Mouse (Mus musculus) G1E (cell line): ENCODE measurements at regions not wholly inside any gene's neighbourhood (a gene's known extent, or its start where the extent isn't known, plus 50 kb on each side); places are given as distances from the start of the nearest gene placed in this dataset.

Source experiments
- ATAC-seq: 2 replicates; pipeline ENCODE4 v1.8.0; 2016; ENCODE audit warnings: mild to moderate bottlenecking; ENCODE audit not compliant: insufficient number of reproducible peaks, poor library complexity, low FRiP score, severe bottlenecking; ENCODE audit errors: extremely low read depth
- DNase-seq: peaks from one replicate; pipeline ENCODE4 v3.0.0; 2012; ENCODE audit warnings: low spot score
- H3K27me3 ChIP-seq: 2 replicates; pipeline ENCODE4 v1.6.1; 2012; ENCODE audit warnings: mild to moderate bottlenecking, low read length, inconsistent platforms; ENCODE audit not compliant: insufficient read depth
- H3K36me3 ChIP-seq: replicated peaks from 2 replicates; pipeline ENCODE3; 2012; ENCODE audit warnings: mild to moderate bottlenecking, inconsistent platforms
- H3K4me1 ChIP-seq: 2 replicates; pipeline ENCODE4 v1.6.1; 2012; ENCODE audit warnings: low read depth, low read length, inconsistent platforms, mixed read lengths; ENCODE audit not compliant: insufficient read depth
- H3K4me3 ChIP-seq: 2 replicates; pipeline ENCODE4 v1.5.1; 2012; ENCODE audit warnings: low read depth, mild to moderate bottlenecking, inconsistent platforms, low read length, moderate library complexity, mixed read lengths
- H3K9me3 ChIP-seq: replicated peaks from 2 replicates; pipeline ENCODE4 v1.6.1; 2012; ENCODE audit warnings: inconsistent platforms
- CTCF ChIP-seq: IDR thresholded peaks from 2 replicates; pipeline ENCODE4 v1.5.1; 2012; ENCODE audit warnings: low read depth, low read length, inconsistent platforms, mixed read lengths
- GATA1 ChIP-seq: IDR thresholded peaks from 2 replicates; pipeline ENCODE4 v1.6.1; 2012; ENCODE audit warnings: borderline replicate concordance, low read length, inconsistent platforms, mixed read lengths
- GATA2 ChIP-seq: IDR thresholded peaks from 2 replicates; pipeline ENCODE4 v1.6.1; 2012; ENCODE audit warnings: low read depth, low read length, inconsistent platforms, borderline replicate concordance
- POLR2AphosphoS5 ChIP-seq: IDR thresholded peaks from 2 replicates; pipeline ENCODE4 v1.6.1; 2012; ENCODE audit warnings: low read depth, low read length, inconsistent platforms; ENCODE audit not compliant: insufficient replicate concordance
- TAL1 ChIP-seq: conservative IDR thresholded peaks from 2 replicates; pipeline ENCODE4 v1.6.1; 2012; ENCODE audit warnings: low read depth, low read length, inconsistent platforms, mixed read lengths

DNA sequence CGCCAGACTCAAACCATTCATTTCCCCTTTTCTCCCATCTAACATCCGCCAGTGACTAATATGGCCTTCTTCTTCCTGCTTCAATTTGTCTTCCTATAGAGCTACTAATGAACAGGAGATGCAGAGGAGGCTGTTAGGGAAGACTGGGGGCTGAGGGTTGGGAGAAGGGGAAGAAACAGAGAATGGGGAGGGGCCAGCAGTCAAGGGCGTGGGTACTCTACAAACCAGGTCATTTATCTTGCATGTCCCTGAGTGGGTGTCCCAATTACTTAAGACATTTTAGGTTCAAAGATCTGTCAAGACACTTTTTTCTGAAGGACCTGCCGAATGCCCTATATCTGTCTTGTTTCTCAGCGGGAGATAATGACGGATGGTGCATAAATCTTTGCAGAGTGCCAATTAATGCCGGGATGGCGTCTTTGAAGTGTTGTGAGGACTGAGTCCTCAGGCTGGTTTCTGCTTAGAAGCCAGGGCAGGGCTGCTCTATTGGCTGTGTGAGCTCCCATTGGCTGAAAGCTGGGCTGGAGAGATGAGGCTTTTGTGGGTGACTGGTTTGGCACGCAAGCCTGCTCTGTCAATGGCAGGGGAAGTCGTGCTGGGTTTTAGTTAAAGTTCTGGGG, 294.7 kb upstream of the Ppp2r3a start:
- no peaks in the 10 kb centered on the region for H3K36me3 ChIP-seq
- H3K27me3 ChIP-seq = no peaks in the 10 kb centered on the region
- peaks cover 31% of the 10 kb centered on the region for H3K9me3 ChIP-seq
- H3K4me3 ChIP-seq = no peak overlapping the region
- ATAC-seq (no peak), DNase-seq (no peak)
- TF ChIP-seq GATA1 (no peak), TAL1 (no peak), GATA2 (no peak), POLR2AphosphoS5 (no peak)
- H3K4me1 ChIP-seq = no peaks in the 10 kb centered on the region

- Histone ChIP-seq H3K4me1 (no peaks in the 10 kb centered on the region), H3K27me3 (no peaks in the 10 kb centered on the region), H3K4me3 (no peak overlapping the region), H3K36me3 (no peaks in the 10 kb centered on the region), H3K9me3 (peaks cover 47% of the 10 kb centered on the region)
- no peak for TF ChIP-seq TAL1
- TF ChIP-seq GATA2 = no peak
- TF ChIP-seq POLR2AphosphoS5 = no peak
- TF ChIP-seq GATA1 = no peak
- TF ChIP-seq CTCF = no peak
- DNase-seq = no peak
- ATAC-seq = no peak
Observed at GRCm38 (mm10) chr9:101518137-101518536, 266.5 kb upstream of the Ppp2r3a start.

DNA sequence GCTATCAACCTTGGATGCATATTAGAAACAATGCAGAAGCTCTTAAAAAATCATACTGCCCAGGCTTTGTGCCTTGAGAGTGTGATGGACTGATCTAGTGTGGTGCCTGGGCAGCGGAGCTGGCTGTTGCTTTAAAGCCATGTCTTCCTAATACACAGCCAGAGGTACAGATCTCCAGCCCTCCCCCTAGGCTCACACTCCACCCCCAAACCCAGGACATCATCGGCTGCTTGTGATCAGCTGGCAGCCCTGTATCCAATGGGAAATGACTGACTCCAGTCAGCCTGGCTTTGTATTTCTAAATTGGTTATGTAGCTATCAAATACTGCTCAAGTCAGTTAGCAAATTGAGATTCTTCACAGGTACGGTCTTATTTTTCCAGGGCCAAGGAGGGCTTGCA, 259.2 kb upstream of the Ppp2r3a start:
- Histone ChIP-seq H3K4me3 (no peak overlapping the region), H3K36me3 (no peaks in the 10 kb centered on the region), H3K9me3 (peaks cover 45% of the 10 kb centered on the region), H3K4me1 (no peaks in the 10 kb centered on the region), H3K27me3 (no peaks in the 10 kb centered on the region)
- ATAC-seq = no peak
- no peak for TF ChIP-seq CTCF
- no peak for TF ChIP-seq TAL1
- TF ChIP-seq GATA1 = no peak
- TF ChIP-seq GATA2 = no peak
- TF ChIP-seq POLR2AphosphoS5 = no peak
- no peak for DNase-seq

- no peak overlapping the region for H3K4me3 ChIP-seq
- DNase-seq = no peak
- no peaks in the 10 kb centered on the region for H3K27me3 ChIP-seq
- H3K36me3 ChIP-seq = no peaks in the 10 kb centered on the region
- no peak for ATAC-seq
- peaks cover 42% of the 10 kb centered on the region for H3K9me3 ChIP-seq
- no peaks in the 10 kb centered on the region for H3K4me1 ChIP-seq
- TF ChIP-seq POLR2AphosphoS5 (no peak), TAL1 (no peak), GATA1 (no peak), CTCF (no peak), GATA2 (no peak)
Observed at GRCm38 (mm10) chr9:101509196-101509595, 257.6 kb upstream of the Ppp2r3a start.

- Histone ChIP-seq H3K36me3 (no peaks in the 10 kb centered on the region), H3K9me3 (peaks cover 49% of the 10 kb centered on the region), H3K4me3 (no peak overlapping the region), H3K4me1 (no peaks in the 10 kb centered on the region), H3K27me3 (no peaks in the 10 kb centered on the region)
- ATAC-seq = no peak
- no peak for DNase-seq
- TF ChIP-seq CTCF = no peak
Observed at GRCm38 (mm10) chr9:101507023-101507690, 255.6 kb upstream of the Ppp2r3a start.

GRCm38 (mm10) chr9:101501706-101502465, 250.3 kb upstream of the Ppp2r3a start:
- Histone ChIP-seq H3K27me3 (no peaks in the 10 kb centered on the region), H3K4me3 (no peak overlapping the region), H3K9me3 (peaks cover 43% of the 10 kb centered on the region), H3K36me3 (no peaks in the 10 kb centered on the region), H3K4me1 (no peaks in the 10 kb centered on the region)
- DNase-seq (no peak), ATAC-seq (no peak)
- TF ChIP-seq GATA1 (no peak), POLR2AphosphoS5 (no peak), GATA2 (no peak), CTCF (no peak), TAL1 (no peak)
